Mouse (Mus musculus) megakaryocyte-erythroid progenitor cell, adult 5-6 weeks (primary cell): ENCODE measurements at regions not wholly inside any gene's neighbourhood (a gene's known extent, or its start where the extent isn't known, plus 50 kb on each side); places are given as distances from the start of the nearest gene placed in this dataset.

ENCODE experiments used
- ATAC-seq: replicated peaks from 2 replicates; pipeline ENCODE4 v1.8.0; 2016; ENCODE audit warnings: mild to moderate bottlenecking, inconsistent platforms; ENCODE audit not compliant: severe bottlenecking, poor library complexity, low FRiP score, low TSS enrichment

DNA sequence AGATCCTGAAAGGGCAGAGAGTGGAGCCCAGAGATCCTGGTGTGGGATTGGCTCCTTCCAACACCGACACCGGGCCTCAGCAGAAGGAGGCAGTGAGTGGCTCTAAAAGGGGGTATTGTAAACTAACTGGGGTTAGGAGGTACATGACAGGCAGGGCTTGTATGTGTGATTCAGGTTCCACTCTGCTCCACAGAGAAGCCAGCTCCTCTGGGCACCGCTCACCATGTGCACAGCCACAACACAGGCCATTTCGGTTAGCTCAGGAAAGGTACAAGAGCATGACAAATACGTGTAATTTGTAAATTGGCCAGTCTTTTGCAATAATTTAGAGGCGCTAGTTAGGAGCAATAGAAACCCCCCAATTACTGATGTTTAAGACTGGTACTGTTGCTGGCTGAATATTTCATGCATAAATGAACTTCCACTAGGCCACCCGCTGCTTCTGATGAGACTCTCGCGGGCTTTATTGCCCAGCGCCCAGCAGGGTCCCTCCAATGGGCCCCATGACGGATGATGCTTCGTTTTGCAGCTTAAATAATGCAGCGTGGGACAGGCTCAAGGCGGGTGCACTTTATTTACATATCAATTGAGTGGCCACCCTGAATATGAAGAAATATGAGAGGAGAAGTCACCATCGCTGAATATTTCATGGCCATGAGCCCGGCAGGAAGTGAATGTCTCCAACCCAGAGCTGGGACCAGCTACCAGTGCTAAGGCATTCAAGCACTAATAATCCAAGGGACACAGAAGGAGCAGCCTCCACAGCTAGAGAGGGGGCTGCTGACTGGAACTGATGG, 136.9 kb upstream of the Mafb start:
- no peak for ATAC-seq

DNA sequence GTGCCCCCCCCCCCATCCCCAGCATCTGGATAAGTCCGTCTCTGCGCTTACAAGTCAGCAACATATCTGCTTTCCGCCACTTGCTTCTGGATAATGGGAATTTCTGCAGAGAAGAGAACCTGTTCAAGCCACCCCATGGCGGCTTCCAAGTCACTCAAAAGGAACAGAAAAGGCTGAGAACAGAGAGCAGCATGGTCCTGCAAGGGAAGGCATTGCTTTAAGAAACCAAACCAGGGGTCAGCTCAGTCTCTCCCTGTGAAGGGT, 137.5 kb upstream of the Mafb start:
- no peak for ATAC-seq

DNA sequence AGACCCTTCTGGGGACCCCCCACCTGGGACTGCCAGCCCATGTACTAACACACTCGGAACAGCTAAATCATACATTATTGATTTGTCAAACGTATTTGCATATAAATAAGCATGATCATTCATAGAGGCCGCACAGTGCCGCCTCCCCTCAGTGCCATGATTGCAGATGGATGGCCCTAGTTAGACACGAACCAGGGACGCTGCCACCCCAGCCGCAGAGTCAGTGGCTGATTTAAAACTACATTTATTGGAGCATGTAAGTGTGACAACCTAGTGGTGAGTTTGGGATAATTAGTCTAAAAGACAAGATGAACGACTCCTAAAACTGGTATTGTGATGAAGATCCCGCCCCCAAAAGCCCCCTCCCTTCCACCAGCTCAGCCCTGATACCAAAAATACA, 138.3 kb upstream of the Top1 start:
- no peak for ATAC-seq

DNA sequence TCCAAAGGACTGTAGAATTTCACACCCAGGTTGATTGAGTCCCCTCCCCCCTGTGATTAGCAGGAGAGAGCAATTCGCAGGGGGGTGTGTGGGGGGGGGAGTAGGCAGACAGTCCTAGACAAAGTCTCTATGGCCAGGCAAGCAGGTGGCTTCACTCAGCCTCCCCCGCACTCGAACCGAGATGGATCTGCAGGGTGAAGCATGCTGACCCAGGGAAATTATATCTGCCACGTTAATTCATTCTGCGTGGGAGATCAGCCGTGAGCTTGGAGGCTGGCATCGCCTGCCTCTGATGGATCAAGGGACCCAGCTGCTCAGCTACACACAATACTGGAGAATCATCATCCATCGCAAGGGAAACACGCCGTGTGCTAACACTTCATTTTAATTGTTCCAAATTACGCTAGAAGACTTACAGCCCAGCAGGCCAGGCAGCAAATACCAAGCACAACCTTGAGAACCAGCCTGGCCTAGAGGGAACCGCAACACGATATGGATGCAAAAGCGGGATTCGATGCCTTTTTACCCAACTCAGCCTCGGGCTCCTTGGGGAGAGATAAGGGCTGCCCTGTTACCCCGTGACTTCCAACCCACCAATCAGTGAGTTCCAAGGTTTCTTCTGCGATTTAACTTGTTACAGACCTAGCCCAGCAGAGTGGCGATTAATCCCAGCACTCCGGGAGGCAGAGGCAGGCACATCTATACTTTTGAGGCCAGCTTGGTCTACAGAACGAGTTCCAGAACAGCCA, 137.7 kb upstream of the Top1 start:
- ATAC-seq, result no peak

DNA sequence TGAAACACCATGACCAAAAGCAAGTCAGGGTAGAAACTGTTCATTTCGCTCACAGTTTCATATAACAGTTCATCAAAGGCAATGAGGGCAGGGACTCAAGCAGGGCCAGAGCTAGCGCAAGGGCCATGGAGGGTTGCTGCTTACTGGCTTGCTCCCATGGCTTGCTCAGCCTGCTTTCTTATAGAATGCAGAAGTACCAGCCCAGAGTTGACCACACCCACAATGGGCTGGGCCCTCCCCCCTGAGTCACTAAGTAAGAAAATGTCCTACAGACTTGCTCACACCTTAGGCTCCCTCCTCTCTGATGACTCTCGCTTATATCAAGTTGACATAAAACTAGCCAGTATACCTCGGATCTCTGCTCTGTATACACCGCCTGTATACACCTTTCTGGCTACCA, 135.5 kb upstream of the Top1 start:
- no peak for ATAC-seq

DNA sequence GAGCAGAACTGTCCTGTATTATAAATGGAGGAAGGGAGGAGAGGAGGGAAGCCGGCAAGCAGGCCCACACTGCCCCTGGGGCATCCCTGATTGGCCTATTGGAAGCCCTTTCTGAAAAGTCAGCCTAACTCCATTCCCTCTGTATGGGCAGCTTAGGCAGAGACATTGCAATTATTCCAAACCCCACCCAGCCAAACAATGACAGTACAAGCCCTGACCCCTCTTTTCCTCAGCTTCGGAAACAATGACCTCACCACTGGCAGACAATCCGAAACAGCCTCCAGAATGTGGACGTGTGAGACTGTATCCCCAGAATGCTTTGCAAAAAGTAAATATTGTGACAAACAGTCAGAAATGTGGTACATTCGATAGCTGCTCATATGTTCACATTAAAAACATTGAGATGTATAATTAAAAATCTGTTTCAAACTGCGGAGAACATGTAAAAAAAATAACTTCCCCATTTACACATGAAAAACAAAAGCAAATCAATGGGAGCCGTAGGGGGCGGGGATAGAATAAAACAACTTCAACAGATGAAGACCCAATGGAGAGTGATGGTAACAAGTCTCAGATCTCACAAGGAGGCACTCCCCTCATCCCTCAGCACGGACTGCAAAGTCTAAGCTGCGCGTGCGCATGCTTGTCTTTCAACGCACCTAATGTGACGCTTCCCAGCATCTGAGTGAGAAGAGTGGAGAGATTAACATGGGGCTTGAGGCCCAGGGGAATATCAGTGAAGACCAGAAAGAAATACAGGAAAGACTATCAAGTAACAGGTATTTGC, 134.9 kb upstream of the Top1 start:
- ATAC-seq, result no peak

DNA sequence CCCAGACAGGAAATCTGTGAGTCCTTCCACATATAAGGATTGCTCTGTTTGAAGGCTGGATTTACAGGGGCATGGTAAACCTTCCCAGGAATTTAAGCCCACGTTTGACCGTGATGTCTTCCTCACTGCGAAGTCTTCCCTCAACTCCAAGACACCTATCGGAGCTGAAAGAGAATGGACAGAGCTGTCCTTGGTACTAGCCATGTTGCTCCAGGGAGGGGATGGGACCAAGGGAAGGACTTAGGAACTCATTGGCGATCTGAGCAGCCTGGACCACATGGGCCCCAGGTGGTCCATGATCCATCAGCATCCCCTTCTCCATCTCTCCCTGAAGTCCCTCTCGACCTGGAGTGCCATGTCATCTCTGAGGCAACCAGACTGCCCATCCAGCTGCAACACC, 130.1 kb upstream of the Top1 start:
- ATAC-seq, result no peak

DNA sequence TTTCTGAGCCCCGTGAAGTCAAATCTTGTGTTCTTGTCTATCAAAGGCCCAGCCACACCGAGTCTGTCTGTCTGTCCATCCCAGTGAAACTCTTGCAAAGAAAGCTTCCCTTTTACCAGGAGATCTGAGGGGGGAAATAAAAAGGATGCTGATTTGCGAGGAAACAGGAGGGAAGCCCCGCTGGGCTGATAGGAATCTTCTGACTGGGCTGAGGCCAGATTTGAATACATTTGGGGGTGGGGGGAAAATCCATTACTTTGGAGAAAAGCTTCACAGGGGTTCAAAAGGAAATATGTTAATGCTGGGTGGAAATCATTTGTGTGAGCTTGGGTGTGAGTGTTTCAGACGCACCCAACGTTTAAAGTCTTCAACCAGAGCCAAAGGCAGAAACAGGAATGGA, 129.2 kb upstream of the Top1 start:
- ATAC-seq, result no peak

DNA sequence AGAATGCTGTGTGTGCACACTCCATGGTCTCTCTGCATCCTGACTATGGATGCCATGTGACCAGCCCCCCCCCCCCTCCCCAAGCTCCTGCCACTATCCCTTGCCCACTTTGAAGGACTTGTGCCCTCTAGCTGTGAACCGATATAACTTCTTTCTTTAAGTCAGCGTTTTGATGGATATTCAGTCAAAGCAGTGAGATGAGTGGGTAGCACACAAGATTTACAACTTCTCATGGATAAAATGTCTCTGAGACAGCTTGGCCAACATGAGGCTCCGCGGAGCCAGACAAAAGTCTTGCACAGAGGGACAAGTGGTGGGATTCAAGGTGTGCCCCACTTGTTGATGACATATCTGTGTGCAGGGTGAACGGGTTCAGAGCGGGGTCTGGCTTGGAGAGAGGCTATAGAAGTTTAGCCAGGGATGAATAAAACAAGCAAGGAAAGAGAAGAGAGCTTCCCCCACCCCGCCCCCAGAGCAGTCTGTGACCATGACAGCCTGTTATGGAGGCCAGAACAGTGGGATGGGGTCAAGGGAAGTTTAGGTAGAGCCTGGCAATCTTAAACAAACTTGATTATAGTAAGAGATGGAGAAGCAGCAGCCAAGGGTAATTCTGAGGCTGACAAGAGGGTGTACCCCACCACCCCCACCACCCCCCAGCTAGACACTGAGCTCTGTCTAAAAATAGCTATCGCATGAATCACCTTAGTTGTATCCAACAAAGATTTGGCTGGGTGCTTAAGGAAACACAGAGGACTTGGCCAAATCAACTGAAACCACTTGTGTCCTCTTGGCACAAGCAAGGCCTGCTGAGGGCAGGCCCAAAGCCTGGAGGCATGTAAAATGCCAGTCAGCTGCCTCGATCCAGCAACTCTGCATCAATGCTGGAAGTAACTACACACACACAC, 120.1 kb upstream of the Top1 start:
- no peak for ATAC-seq

DNA sequence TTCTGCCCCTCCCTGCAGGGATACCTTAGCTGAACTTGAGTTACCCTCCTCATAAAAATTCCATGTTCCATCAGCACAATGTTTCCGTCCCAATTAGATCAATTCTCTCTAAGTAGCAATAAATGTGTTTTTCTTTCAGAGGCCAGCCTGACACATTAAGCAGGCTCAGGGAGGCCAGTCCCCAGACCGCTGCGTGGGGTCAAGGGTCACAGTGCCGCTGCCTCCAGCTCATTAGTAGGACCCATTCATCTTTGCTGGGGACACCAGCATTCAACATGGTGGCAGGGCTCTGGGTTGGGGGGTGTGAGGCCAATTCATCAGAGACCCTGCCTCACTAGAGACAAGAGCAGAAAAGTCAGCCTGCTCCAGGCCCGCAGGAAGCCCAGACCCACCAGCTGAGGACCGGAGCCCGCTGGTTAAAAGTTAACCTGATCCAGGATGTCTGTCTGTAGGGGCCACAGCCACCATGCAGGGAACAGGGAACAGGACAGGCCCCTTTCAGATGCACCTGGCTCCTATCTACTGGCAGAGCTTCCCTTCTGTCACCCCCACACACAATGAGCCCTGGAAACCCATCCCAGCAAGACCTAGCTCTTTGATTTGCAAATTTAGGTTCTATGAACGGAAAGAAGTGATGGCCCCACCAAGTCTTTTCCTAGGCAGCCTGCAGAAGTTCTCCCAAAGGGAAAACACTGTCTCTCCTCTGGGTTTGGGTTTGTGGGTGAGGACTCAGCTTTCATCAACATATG, 119.1 kb upstream of the Top1 start:
- no peak for ATAC-seq

DNA sequence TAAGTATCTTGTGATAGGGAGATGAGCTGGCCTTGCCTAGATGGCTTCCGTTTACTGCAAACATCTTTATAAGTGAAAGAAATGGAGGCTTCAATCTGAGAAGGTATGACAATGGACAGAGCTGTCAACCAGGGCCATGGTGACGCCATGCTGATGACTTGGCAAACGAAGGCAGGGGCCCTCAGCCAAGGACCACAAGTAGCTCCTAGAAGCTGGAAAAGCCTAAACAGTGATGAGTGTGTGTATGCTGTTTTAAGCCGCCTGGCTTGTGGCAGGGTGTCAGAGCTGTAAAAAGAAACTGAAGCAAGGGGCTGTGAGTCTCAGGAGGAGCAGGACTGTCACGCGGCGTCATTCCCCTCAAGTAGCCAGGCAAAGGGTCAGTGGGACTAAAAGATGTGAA, 116.4 kb upstream of the Top1 start:
- no peak for ATAC-seq

DNA sequence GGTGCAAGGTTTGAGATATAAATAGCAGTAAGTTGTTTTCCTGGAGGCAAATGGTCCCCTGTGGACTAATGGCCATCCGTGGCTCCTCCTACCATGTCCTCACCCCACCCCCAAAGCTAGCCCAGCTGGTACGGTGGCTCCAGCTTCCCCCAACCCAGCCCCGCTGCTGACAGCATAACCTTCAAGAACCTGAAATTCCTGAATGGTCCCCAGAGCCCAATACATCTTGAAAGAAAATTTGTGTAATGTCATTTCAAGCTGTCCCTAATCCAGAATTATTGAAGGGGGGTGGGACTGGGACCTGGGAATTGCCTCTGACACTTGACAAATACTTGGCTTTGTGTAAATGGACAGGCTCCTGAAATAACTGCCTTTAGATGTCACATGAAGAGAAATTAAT, 115.3 kb upstream of the Top1 start:
- ATAC-seq, result no peak

DNA sequence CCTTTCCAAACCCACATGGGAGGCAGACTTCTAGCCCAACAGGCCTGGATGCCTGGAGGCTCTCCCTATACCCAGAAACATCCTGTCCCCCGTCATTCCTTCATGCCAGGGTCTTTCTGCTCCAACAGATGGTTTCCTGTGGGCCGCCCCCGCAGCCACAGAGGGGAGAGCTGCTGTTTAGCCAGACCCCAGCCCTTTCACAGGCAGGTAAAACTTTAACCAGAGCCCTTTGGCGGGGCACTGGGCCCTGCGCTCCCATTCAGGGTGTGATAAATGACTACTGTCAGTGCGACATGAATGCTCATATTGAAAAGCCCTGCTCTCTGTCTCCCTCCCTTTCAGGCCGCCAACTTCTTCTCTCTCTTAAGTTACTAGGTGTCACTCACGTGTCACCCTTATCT, 108.4 kb upstream of the Top1 start:
- ATAC-seq, result no peak

DNA sequence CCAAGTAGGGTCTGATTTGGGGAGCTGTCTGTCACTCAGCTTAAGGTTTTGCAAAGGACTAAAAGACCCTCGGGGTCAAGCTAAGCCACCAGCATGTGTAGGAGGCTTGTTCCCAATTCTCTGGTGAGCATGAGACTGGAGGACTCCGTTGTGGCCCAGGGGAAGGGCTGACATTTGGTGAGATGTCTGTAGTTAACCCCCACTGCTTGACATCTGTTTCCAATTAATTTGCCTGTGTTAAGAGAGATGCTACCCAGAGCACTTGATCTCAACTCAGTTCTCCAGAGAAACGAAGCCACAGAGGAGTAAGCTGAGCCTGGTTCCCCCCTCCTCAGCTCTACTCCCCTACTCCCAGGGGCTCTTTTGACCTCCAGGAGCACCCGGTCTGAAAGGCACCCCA, 100.2 kb upstream of the Top1 start:
- ATAC-seq, result no peak

DNA sequence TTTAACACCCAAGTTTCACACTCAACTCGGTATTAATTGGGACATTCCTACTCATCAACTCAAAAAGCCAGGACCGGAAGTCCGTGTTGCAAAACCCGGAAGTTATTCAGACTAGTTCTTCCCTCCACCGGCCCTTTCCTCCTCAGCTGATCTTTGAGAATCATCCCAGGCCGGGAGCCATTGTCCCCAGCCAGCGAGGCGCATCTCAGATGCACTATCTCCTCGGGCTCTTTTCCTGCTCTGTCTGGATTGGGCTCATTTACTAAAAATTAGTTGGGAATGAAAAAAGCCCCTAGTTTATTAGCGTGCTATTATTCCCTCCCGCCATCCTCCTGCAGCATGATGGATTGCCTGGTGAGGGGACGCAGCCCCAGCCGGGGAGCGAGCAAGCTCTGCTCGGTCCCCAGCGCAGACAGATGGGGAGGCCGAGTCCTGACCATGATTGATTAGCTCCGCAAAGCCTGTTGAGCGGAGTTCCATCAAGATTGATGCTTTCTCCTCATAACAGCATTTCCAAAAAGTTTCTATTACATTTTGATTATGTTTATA, 93.5 kb upstream of the Top1 start:
- ATAC-seq, result no peak

DNA sequence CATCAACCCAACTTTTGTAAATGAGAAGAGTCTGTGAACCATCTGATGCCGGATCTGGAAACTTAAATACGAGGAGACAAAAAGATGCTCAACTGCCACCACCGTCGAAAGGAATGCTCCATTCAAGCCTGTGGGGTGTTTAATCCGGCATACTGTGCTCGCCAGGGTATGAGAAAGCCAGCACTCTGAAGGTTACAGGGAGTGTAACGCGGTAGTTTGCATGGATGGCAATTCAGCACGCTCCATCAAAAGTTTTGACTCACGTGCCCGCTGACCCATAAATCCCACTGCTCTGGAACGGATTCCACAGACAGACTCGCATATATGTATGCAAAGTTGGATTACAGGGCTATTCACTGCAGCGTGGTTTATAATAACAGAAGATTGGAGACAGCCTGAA, 84.0 kb upstream of the Top1 start:
- no peak for ATAC-seq

DNA sequence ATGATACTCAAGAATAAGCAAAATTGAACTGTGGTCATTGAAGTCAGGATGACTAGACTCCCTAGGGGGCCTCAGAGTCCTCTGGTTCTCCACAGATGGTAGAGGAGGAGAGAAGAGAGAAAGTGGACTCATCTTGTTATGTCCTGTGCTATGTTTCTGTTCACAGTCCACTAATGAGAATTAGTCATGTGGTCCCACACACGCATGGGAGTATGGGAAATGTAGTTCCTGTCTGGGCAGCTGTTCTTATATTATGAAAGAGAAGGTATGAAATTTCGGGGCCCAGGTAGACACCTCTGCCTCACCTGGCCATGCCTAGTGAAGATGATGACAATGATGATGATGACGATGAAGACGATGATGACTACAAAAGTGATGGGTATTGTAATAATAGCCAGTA, 77.9 kb upstream of the Top1 start:
- no peak for ATAC-seq

DNA sequence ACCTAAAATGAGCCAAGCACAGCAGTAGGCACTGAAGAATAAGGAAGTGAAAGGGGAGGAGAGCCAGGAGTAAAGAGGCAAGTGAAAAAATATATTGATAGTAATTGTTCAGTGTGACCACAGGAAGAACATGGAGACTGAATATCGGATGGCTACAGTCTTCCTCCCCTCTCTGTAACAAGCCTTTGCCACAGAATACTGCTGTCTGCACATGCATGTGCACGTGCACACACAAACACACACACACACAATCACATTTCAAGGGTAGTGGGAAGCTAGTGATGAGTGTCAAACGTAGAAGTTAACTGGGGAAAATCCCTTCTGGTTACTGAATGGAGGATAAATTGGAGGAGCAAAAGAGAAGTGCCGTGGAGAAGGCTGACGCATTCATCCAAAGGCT, 76.2 kb upstream of the Top1 start:
- no peak for ATAC-seq
